Mouse (Mus musculus): Measurements from ENCODE around the gene Cox7c.

DNA sequence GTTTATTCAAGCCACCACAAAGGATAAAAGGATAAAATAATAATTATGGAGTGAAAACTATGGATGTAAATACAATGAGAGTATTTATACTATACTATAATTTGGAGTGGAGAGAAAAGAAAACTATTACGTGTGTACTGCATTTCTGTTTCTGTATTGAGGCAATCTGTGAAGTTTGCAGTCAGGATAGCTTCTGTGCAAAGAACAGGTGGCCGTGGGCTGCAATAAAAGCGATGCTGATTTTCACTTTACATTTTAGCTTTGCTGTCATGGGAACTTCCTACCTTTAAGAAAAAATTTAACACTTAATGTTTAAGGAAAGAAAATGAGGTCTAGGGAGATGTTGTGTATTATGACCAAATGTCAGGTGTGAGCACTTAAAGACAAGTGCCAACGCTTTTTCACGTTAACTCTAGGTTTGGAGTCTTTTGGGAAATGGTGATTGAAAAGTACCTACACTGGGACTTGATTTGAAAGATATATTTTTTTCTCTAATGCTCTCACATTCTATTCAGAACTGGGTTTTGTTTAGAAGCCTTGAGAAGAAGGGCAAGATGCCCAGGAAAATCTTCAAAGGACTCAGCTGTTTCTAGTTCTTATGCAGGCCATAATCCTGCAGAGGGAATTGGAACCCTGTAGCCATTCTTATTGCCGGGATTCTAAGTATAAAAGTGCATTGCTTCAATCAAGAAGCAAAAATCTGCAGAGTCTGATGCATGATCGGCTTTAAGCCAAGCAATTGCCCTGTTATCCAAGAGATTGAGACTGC is 41.6 kb downstream of the Cox7c start:
- TF ChIP-seq CTCF (IDR thresholded peaks at IDR 0.05; ENCODE audit: insufficient read depth, low read length): no peak
- no peak for TF ChIP-seq POLR2A (IDR thresholded peaks at IDR 0.05; ENCODE audit: borderline replicate concordance, extremely low read depth, low read depth, low read length)
